Mouse (Mus musculus): ENCODE data around the gene Sh3gl3. TPM values are rescaled to one million over a fixed set of nuclear protein-coding genes. Genes with fewer than 3 reads are reported as not detected.
"Not testable (repeated sequence)": the region's sequence is repeated elsewhere in the genome, so short reads cannot be mapped to it uniquely, and the experiment has no call there.

Gene Sh3gl3
- polyA plus RNA-seq, 1 experiment from 2014 or later, result 56.7 TPM

DNA sequence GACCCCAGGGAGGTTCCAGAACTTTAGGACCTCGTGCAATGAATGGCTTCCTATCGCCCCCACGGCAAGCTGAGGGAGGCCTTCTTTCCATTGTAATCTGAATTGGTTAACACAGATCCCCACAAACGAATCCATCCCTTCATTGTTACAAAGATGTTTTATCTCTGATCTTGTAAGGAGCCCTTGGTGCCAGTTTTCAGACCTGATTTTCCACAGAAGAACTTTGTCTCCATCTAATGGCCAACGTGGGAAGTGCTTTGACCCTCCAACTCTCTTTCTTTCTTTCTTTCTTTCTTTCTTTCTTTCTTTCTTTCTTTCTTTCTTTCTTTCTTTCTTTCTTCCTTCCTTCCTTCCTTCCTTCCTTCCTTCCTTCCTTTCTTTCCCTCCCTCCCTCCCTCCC, 99.2 kb downstream of the Sh3gl3 start:
- not testable (repeated sequence) for H3K27ac ChIP-seq; H3K27me3 ChIP-seq; H3K9ac ChIP-seq; H3K9me3 ChIP-seq; ATAC-seq (ENCODE audit: low FRiP score); H3K4me1 ChIP-seq (replicated peaks); H3K4me2 ChIP-seq; H3K36me3 ChIP-seq; H3K4me3 ChIP-seq
- 26% methylated on average over 5 of the region's 5 CpGs for WGBS

DNA sequence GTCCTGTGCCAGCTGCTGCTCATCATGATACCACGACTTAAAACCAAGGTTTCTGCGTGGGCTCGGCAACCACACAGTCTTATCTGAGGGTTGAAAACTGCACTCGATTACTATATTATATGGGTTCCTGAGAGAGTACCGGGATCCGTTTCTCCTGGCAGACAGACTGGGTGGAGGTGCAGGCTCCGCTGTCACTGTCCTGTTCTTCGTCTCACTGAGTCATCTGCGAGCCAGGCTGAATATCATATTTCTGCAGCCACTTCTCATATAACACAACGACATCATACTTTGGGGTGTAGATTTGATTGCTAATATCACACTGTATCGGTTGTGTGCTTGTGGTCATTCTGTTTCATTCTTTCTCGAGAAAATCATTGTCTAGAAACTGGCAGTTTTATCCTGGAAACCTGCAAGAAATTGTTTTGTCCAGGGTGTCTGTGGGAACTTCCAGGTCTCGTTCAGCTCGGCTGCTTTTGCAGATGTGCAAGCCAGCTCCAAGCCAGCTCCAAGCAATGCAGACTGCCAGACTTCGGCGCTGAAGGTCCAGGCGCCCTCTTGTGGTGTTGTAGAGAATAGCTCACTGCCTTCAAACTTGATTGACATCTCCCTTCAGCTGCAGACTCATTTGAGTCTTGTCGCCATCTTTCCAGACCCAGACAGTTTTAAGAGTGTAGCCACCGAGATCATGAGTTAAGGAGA, 100.5 kb downstream of the Sh3gl3 start:
- Histone ChIP-seq H3K27ac (no peak overlapping the region), H3K36me3 (no peaks in the 10 kb centered on the region), H3K4me1 (replicated peaks) (no peaks in the 10 kb centered on the region), H3K4me3 (no peak overlapping the region), H3K9ac (no peak overlapping the region), H3K9me3 (no peaks in the 10 kb centered on the region), H3K4me2 (no peak overlapping the region), H3K27me3 (no peaks in the 10 kb centered on the region)
- peak; percentile 43; the same call in 1 of the 2 replicates for ATAC-seq (ENCODE audit: low FRiP score)
- 59% methylated on average over 19 of the region's 19 CpGs for WGBS

DNA sequence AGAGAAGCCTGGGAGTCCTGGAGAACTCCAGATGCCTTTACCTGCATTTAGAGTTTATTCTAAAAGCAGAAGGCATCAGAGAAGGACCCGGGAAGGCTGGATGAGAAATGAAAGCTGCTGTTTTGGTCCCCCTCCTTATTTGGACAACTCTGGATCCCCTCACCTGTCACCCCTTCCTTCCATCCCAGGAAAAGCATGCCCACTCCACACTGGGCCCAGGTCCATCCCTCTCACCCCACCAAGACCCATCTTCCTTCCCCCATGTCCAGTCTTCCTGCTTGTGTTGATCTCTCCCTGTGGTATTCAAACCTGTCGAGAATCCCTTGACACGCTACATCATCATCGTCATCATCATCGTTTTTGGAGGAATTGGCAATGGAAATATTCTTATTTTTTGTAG, 101.3 kb downstream of the Sh3gl3 start:
- Histone ChIP-seq H3K4me2 (no peak overlapping the region), H3K9me3 (no peaks in the 10 kb centered on the region), H3K27ac (no peak overlapping the region), H3K27me3 (no peaks in the 10 kb centered on the region), H3K4me3 (no peak overlapping the region), H3K4me1 (replicated peaks) (no peaks in the 10 kb centered on the region), H3K9ac (no peak overlapping the region), H3K36me3 (no peaks in the 10 kb centered on the region)
- WGBS, result 95% methylated on average over 5 of the region's 5 CpGs
- ATAC-seq (ENCODE audit: low FRiP score), result no peak

DNA sequence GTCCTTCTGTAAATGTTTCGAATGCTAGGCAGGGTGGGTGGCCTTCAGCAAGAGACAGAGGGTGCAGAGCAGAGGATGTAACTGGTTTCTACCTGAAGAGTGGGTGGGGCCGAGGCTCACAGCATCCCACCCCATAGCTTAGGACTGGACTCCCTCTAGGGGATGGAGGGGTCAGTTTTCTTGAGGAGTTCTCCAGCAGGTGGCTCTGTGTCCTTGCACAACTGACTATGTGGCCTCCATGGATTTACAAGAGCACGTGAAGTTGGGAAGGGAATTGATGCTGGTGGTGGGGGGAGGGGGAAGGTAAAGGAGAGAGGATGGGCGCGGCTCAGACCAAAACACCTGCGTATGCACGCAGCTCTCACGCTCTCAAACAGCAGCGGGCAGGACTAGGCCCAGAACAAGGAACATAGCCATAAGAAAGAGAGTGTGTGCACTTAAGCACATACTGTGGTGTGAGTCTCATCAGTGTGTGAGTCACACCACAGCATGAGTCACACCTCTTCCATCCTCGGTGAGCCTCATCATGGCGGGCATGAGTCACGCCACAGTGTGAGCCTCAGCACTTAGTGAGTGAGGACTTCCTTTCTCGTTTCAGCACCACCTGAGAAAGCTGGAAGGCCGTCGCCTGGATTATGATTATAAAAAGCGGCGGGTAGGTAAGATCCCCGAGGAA, 102.0 kb downstream of the Sh3gl3 start:
- no peaks in the 10 kb centered on the region for H3K9me3 ChIP-seq
- no peak for ATAC-seq (ENCODE audit: low FRiP score)

DNA sequence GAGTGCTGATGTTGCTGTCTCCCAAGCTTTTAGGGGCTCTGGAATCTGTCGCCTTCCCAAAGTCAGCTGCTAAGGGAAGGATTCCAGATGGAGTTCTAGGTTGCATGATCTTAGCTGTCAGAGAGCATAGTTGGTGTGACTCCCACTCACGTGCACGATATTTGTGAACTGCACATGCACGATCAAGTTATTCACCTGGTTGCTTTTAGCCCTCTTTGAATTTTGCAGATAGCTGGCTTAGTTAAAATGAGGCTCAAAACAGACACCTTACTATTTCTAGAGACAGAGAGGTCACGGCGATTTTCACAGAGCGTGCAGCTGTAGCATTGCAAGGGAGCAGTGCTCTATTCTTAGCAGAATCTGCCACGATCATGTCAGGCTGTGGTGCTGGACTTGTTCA, 108.4 kb downstream of the Sh3gl3 start:
- Histone ChIP-seq H3K4me3 (no peak overlapping the region), H3K27ac (no peak overlapping the region), H3K9me3 (no peaks in the 10 kb centered on the region), H3K4me2 (no peak overlapping the region), H3K36me3 (no peaks in the 10 kb centered on the region), H3K4me1 (replicated peaks) (no peaks in the 10 kb centered on the region), H3K9ac (no peak overlapping the region), H3K27me3 (no peaks in the 10 kb centered on the region)
- WGBS, result 94% methylated on average over 8 of the region's 8 CpGs
- ATAC-seq (ENCODE audit: low FRiP score), result no peak

More for the DNA sequence above, 102.0 kb downstream of the Sh3gl3 start:
- H3K4me1 ChIP-seq (replicated peaks), result no peaks in the 10 kb centered on the region
- H3K36me3 ChIP-seq, result no peaks in the 10 kb centered on the region
- WGBS, result 77% methylated on average over 18 of the region's 18 CpGs
- H3K9ac ChIP-seq, result no peak overlapping the region
- no peak overlapping the region for H3K27ac ChIP-seq
- no peak overlapping the region for H3K4me2 ChIP-seq
- no peaks in the 10 kb centered on the region for H3K27me3 ChIP-seq
- no peak overlapping the region for H3K4me3 ChIP-seq

DNA sequence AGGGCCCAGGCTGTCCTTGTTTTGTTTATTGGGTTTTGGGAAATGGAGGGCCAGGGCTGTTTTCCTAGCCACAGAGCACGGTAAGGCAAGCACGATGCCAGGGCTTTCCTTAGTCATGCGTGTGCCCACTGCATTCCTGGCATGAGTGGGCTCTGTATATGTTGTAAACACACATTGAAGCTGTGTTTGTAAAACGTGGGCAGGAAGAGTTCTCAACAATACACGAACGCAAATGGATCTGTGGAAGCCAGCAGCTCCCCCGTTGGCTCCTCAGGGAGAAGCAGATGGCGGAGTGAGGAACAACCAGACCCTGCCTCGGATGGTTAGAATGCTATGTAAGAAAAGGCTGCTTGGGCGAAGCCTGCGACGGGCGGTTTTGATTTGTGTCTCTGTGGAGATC, 108.8 kb downstream of the Sh3gl3 start:
- H3K9ac ChIP-seq, result no peak overlapping the region
- no peak overlapping the region for H3K4me2 ChIP-seq
- WGBS, result 80% methylated on average over 13 of the region's 13 CpGs
- H3K4me1 ChIP-seq (replicated peaks), result no peaks in the 10 kb centered on the region
- H3K27me3 ChIP-seq, result no peaks in the 10 kb centered on the region
- no peak for ATAC-seq (ENCODE audit: low FRiP score)
- peaks cover 2% of the 10 kb centered on the region; the same call in 1 of the 2 replicates for H3K36me3 ChIP-seq
- no peak overlapping the region for H3K27ac ChIP-seq
- no peak overlapping the region for H3K4me3 ChIP-seq
- H3K9me3 ChIP-seq, result no peaks in the 10 kb centered on the region

DNA sequence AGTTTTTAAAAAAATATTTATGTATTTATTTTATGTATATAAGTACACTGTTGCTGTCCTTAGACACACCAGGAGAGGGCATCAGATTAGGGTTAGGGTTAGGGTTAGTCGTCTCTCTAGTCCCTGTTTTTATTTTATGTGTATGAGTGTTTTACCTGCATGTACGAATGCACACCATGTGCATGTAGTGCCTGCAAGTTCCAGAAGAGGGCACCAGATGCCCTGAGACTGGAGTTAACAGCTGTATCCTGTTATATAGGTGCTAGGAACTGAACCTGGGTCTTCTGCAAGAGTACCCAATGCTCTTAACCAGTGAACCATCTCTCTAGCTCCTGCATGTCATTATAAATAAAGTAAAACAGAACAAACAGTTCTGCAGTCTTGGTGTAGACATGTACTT, 113.6 kb downstream of the Sh3gl3 start:
- 95% methylated on average over 2 of the region's 2 CpGs for WGBS

DNA sequence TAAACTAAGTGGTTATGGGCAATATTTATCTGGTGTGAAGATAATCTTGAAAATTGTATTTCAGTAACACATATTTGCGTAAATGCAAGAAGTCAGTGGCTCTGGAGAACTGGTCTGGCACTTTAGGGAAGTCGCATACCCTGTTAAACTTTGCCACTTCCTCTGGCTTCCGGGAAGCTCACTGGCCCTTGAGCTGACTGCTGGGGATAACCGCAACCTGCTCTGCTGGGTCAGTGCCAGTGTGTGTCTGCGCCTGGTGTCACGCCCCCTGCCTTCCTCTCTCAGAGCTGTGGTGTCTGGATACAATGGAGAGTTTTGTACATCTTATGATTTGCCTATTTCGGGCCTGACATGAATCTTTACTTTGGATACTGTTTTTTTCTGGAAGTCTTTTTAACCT, 119.8 kb downstream of the Sh3gl3 start:
- peaks cover 4% of the 10 kb centered on the region; the same call in 1 of the 2 replicates for H3K4me1 ChIP-seq (replicated peaks)
- no peak overlapping the region for H3K27ac ChIP-seq
- no peak overlapping the region for H3K4me3 ChIP-seq
- H3K9me3 ChIP-seq, result no peaks in the 10 kb centered on the region
- no peaks in the 10 kb centered on the region for H3K27me3 ChIP-seq
- no peak overlapping the region for H3K4me2 ChIP-seq
- H3K9ac ChIP-seq, result no peak overlapping the region
- no peaks in the 10 kb centered on the region; the same call in 1 of the 2 replicates for H3K36me3 ChIP-seq
- WGBS, result 77% methylated on average over 7 of the region's 7 CpGs
- ATAC-seq (ENCODE audit: low FRiP score), result no peak

More for the DNA sequence above, 113.6 kb downstream of the Sh3gl3 start:
- ATAC-seq (ENCODE audit: low FRiP score), result no peak
- H3K27ac ChIP-seq, result no peak overlapping the region
- H3K36me3 ChIP-seq, result peaks cover 5% of the 10 kb centered on the region; the same call in 1 of the 2 replicates
- no peaks in the 10 kb centered on the region for H3K27me3 ChIP-seq
- H3K4me1 ChIP-seq (replicated peaks), result no peaks in the 10 kb centered on the region
- H3K9me3 ChIP-seq, result no peaks in the 10 kb centered on the region
- no peak overlapping the region for H3K4me2 ChIP-seq
- no peak overlapping the region for H3K9ac ChIP-seq
- no peak overlapping the region for H3K4me3 ChIP-seq

DNA sequence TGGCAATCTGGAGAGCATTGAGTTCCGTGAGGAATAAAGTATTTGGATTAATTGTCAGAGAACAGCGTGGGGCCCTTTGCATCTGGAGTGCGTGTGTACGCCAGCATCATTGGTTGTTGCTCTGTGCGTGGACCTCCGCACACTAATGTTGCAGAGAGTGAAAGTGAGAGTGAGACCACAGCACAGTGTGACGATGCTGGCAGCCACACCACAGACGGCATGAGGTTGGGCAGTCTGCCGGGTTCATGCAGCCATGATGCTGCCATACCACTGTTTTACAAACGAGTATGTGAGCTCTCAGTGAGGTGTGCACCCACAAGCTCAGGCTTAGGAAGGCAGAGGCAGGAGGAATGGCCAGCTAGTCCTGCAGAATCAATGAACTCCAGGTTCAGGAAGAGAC, 120.4 kb downstream of the Sh3gl3 start:
- no peak overlapping the region for H3K27ac ChIP-seq

DNA sequence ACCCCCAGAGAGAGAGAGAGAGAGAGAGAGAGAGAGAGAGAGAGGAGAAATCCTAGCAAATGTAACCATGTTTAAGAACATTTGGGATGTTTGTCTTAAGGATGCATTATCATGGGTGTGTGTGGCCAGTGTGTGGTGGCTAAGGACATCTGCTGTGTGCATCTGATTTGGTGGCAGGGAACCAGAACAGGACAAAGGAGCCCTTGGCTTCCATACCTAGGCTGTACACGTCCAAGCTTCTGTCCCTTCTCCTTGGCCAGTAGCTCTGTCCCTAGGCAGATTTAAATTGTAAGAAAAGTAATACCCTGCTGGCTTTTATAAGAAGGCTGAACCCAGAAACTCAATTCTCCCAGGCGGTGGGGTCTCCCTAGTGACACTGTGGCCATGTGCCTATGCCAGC, 121.0 kb downstream of the Sh3gl3 start:
- no peak overlapping the region for H3K9ac ChIP-seq
- no peak overlapping the region for H3K4me3 ChIP-seq
- H3K36me3 ChIP-seq, result no peaks in the 10 kb centered on the region; the same call in 1 of the 2 replicates
- no peak overlapping the region for H3K4me2 ChIP-seq
- no peaks in the 10 kb centered on the region for H3K9me3 ChIP-seq
- no peak overlapping the region for H3K27ac ChIP-seq
- ATAC-seq (ENCODE audit: low FRiP score), result no peak
- WGBS, result 87% methylated on average over 2 of the region's 2 CpGs
- peaks cover 4% of the 10 kb centered on the region; the same call in 1 of the 2 replicates for H3K4me1 ChIP-seq (replicated peaks)
- no peaks in the 10 kb centered on the region for H3K27me3 ChIP-seq

More for the DNA sequence above, 120.4 kb downstream of the Sh3gl3 start:
- no peak overlapping the region for H3K4me3 ChIP-seq
- no peaks in the 10 kb centered on the region for H3K9me3 ChIP-seq
- WGBS, result 82% methylated on average over 10 of the region's 10 CpGs
- no peak overlapping the region for H3K9ac ChIP-seq
- no peak for ATAC-seq (ENCODE audit: low FRiP score)
- H3K27me3 ChIP-seq, result no peaks in the 10 kb centered on the region
- peaks cover 4% of the 10 kb centered on the region; the same call in 1 of the 2 replicates for H3K4me1 ChIP-seq (replicated peaks)
- no peak overlapping the region for H3K4me2 ChIP-seq
- no peaks in the 10 kb centered on the region; the same call in 1 of the 2 replicates for H3K36me3 ChIP-seq

DNA sequence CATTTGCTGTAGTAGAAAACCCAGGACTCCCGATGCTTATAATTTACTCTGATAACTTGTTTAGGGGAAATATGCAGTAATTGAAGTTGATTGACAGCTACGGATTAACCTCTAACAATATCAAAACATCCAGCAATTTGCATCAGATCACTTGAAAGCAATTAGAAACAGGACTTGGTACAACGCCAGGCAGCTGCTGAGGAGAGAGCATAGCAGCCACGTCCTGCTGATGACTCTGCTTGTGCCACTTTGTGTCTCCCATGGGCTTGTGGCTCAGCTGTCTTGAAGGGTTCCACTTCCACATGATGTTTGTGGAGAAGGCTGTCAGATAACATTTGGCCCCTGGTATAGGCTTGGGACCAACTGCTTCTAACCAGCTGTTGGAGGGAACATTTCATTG, 134.8 kb downstream of the Sh3gl3 start:
- no peak overlapping the region for H3K4me3 ChIP-seq
- no peaks in the 10 kb centered on the region for H3K9me3 ChIP-seq
- 65% methylated on average over 4 of the region's 4 CpGs for WGBS
- no peaks in the 10 kb centered on the region for H3K27me3 ChIP-seq
- no peaks in the 10 kb centered on the region for H3K4me1 ChIP-seq (replicated peaks)
- H3K9ac ChIP-seq, result no peak overlapping the region
- H3K36me3 ChIP-seq, result no peaks in the 10 kb centered on the region
- no peak overlapping the region for H3K4me2 ChIP-seq
- H3K27ac ChIP-seq, result no peak overlapping the region
- no peak for ATAC-seq (ENCODE audit: low FRiP score)

DNA sequence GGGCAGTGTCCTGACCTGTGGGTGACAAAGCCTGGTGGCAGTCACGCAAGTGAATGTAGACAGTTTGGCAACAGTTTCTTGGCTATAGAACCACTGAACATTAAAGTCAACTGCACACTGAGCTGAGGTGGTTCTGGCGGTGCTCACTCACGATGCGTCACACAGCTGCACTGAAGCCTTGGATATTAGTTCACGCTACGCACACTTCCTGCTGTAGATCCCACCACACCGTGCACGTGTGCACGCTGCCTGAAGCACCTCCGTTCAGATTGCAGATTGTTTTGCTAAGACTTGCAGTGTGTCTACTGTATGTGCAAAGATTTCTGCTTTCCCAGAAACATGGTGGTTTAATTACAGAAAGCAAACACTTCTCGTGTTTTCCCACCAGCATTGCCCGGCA, 144.9 kb downstream of the Sh3gl3 start:
- no peaks in the 10 kb centered on the region for H3K9me3 ChIP-seq
- no peaks in the 10 kb centered on the region for H3K36me3 ChIP-seq
- ATAC-seq (ENCODE audit: low FRiP score), result no peak
- no peak overlapping the region for H3K4me3 ChIP-seq
- whole genome bisulfite sequencing, result 84% methylated on average over 12 of the region's 12 CpGs
- no peaks in the 10 kb centered on the region for H3K4me1 ChIP-seq (replicated peaks)
- H3K27me3 ChIP-seq, result no peaks in the 10 kb centered on the region
- no peak overlapping the region for H3K27ac ChIP-seq
- no peak overlapping the region for H3K9ac ChIP-seq
- no peak overlapping the region for H3K4me2 ChIP-seq

DNA sequence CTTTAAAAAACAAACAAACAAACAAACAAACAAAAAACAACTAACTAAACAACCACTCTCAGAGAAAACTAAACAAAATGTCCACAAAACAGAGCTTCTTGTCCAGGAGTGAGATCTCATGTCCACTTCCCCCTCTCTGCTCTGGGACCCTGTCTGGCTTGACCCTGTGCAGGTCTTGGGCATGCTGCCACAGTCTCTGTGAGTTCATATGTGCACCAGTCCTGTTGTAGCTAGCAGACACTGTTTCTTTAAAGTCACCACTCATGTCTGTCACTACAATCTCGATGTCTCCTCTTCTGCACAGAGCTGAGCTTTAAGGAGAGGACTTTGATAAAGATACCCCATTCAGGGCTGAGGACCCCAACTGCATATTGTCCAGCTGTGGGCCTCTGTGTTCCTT, 153.0 kb downstream of the Sh3gl3 start:
- Histone ChIP-seq H3K4me1 (replicated peaks) (no peaks in the 10 kb centered on the region), H3K9me3 (no peaks in the 10 kb centered on the region), H3K27me3 (0 out of 2 replicates have a peak, but pooled peaks cover 2% of the 10 kb centered on the region), H3K36me3 (no peaks in the 10 kb centered on the region), H3K27ac (no peak overlapping the region), H3K9ac (no peak overlapping the region), H3K4me3 (no peak overlapping the region), H3K4me2 (no peak overlapping the region)
- ATAC-seq (ENCODE audit: low FRiP score), result no peak
- 63% methylated on average over 1 of the region's 1 CpGs for WGBS

Data from hindbrain, embryonic 13.5 days (tissue).